Mouse (Mus musculus) Patski (cell line): ENCODE data around the gene Ren1. TPM values are rescaled to one million over a fixed set of nuclear protein-coding genes. Genes with fewer than 3 reads are reported as not detected.

Experiments
- ATAC-seq: fragments of 100-300 bp; one replicate; pipeline ENCODE4 v1.8.0; 2021
- CTCF ChIA-PET: fragments of 350-600 bp; sonication (Branson Sonifier 250); formaldehyde crosslinking; loops from one replicate; lab custom pipeline; 2022; ENCODE audit warnings: inconsistent platforms; lab: Charles Lee
- POLR2A ChIA-PET: fragments of 350-600 bp; sonication (Branson Sonifier 250); formaldehyde crosslinking; loops from one replicate; lab custom pipeline; 2022; ENCODE audit warnings: antibody characterized with exemption, inconsistent platforms; lab: Charles Lee
- DNase-seq: peaks from one replicate; pipeline ENCODE4 v3.0.0-alpha.2; 2011; ENCODE audit warnings: low read depth, low spot score
- H3K27me3 ChIP-seq: fragments of 371-371 bp; one replicate; pipeline ENCODE4 v1.5.1; 2021
- CTCF ChIP-seq: fragments of 100-300 bp; IDR thresholded peaks from one replicate; pipeline ENCODE4 v1.5.1; 2021
- in situ Hi-C: fragments of 300-500 bp; cut with MboI; formaldehyde crosslinking; loops from 3 replicates; pipeline ENCODE4 v1.11.1; 2018; ENCODE audit warnings: low pct_unique_long_range_greater_than_20kb, mixed read lengths
- polyA plus RNA-seq: library from polyadenylated mRNA; unstranded; gene quantifications from one replicate; pipeline ENCODE4 v1.2.3, GENCODE M21; 2021

Gene Ren1
- polyA plus RNA-seq, 1 experiment from 2014 or later: not detected

DNA sequence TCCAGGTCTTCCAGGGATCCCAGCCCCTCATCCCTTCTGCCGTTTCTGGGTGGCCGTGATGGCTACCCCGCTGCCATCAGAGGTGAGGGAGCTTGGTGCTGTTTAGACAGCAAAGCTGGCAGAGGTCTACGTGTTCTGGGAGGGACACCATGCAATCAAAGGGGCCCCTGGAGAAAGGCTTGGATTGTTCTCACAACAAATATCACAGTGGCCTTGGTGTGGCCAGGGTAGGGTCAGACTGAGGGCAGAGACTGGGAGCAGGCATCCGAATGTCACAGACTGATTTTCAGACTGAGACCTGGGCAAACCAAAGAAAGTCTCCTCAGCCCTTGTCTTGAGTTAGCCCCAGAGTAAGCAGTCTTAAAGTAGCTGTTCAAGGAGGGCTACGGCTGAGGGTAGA is 21.1 kb downstream of the Ren1 start:
- H3K27me3 ChIP-seq: peaks cover 21% of the 10 kb centered on the region
- POLR2A ChIA-PET: no interaction called here
- ATAC-seq: no peak
- DNase-seq: no peak
- CTCF ChIA-PET: interaction anchor here (0.7 to 1.7 kb wide), 3 partner anchors 9 to 18 kb away, joined by 3 to 5 read pairs (median 3); no protein-coding TSS in a partner anchor
- in situ Hi-C loops: no loop called here
- TF ChIP-seq CTCF: no peak

DNA sequence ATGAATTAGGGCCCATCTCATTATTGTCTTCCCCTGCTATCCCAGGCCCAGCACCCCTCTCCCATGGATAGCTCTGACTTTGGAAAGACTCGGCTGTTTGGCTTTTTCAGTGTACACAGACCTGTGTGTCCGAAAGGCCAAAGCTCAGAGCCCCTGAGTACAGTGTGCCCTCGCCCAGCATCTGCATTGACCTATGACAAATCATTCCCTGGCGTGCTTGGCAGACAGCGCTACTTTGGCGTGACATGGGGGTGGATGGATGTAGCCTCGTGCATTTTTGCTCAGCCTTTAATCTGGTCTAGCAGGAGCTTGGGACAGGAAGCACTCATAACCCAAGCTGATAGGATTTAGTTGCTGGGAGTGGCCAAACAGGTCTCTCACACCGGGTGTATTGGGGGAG is 21.8 kb downstream of the Ren1 start:
- CTCF ChIA-PET: interaction anchor here (1.3 kb wide), 1 partner anchor 8 kb away, joined by 3 read pairs; no protein-coding TSS in a partner anchor
- no peak for DNase-seq
- ATAC-seq: no peak
- TF ChIP-seq CTCF: no peak
- H3K27me3 ChIP-seq: peaks cover 21% of the 10 kb centered on the region
- in situ Hi-C loops: no loop called here
- POLR2A ChIA-PET: no interaction called here

DNA sequence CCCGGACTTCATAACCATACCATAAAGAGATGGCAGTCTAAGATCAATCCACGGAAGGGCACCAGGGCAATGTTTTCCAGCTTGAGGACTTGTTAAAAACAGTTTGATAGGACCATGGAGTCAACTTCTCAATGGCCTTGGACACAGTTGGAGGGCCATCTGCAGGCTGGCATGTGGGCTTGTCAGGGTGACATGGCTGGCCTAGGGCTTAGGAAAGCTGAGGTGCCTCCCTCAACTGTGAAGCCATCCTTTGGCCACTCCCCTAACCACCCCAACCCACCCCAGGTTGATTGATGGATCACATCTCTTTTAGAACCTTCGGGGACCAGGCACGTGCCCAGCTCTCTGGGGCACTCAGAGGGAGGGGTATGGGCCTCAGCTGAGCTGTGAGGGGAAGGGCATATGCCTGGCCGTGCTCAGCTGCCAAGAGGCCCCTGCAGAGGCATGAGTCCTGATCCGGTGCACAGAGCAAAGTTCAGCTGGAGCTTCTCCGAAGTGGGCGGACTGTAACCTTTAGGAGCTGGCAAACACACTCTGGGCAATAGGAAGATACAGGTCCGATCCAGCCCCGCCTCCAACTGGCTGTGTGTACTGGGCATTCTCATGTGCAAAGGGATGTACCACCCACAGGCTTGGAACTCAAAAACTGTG is 25.5 kb downstream of the Ren1 start:
- CTCF ChIA-PET: interaction anchor here (1.0 to 1.8 kb wide), 2 partner anchors 10 to 235 kb away, joined by 3 to 4 read pairs; no protein-coding TSS in a partner anchor
- DNase-seq: no peak
- TF ChIP-seq CTCF: no peak
- POLR2A ChIA-PET: no interaction called here
- ATAC-seq: peak; percentile 8
- peaks cover 8% of the 10 kb centered on the region for H3K27me3 ChIP-seq
- in situ Hi-C loops: loop anchor here (25.0 kb wide), 1 partner anchor 536 kb away; the partner anchor contains the start of genes Optc and Prelp

DNA sequence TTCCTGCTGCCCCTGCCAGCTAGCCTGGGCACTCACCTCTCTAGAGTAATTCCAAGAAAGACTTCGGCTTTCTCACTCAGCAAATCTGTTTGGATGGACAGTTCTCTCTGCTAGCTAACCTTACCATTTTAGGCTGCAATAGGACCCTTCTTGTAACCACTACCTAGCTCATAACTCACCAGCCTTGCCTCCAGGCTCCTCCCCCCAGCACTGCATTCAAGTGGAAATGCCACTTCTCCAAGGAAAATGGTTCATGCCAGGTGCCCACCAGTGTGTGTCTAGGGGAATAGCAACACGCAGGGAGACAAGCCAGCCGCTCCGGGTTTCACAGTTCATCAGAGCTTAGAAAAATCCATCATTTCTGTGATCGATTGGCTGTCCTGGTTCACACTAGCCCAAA is 27.2 kb downstream of the Ren1 start:
- in situ Hi-C loops: loop anchor here (25.0 kb wide), 1 partner anchor 535 kb away; the partner anchor contains the start of genes Optc and Prelp
- ATAC-seq: no peak
- ChIA-PET POLR2A (interaction anchor here (0.6 kb wide), 1 partner anchor 201 kb away, joined by 4 read pairs; no protein-coding TSS in a partner anchor), CTCF (interaction anchor here (1.1 to 1.4 kb wide), 3 partner anchors 9 to 236 kb away, joined by 3 read pairs; no protein-coding TSS in a partner anchor)
- H3K27me3 ChIP-seq: peaks cover 7% of the 10 kb centered on the region
- DNase-seq: no peak
- no peak for TF ChIP-seq CTCF

DNA sequence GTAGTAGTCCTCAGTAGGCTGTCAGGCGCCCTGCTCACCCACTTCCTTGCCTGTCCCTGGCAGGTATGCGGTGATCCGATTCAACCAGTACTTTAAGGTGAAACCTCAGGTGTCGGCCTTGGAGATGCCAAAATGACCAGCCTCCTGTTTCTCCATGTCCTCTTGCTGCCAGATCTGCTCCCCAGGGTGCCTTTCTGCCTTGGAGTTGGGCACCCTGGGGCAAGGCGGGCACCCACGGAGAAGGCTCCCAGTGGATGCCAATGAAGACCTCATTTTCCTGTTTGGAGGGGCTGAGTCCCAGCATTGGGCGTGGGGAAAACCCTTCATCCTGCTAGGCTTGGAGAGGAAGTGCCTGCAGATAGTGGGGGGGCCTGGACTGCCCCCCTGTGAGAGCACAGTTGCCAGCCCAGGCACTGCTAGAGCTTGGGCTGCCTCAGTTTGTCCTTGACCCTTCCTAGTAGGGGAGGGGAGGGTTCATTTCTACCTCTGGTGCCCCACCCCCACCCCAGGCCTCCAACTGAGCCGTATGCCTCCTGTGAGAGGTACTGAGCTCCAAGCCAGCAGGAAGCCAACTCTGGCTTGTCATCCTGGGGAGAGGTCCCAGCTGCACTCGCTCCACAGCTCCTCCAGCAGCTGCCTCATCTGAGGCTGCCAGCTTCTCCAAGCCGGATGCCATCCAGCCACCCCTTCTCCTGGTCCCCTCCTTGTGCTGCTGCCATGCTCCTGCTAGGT is 29.1 kb downstream of the Ren1 start:
- CTCF ChIA-PET: interaction anchor here (0.9 to 3.3 kb wide), 6 partner anchors 25 to 232 kb away, joined by 3 to 15 read pairs (median 4); partner anchors contain the start of gene Snrpe
- POLR2A ChIA-PET: interaction anchor here (0.6 to 0.7 kb wide), 2 partner anchors 229 to 1782 kb away, joined by 3 to 8 read pairs; no protein-coding TSS in a partner anchor
- in situ Hi-C loops: loop anchor here (25.0 kb wide), 1 partner anchor 533 kb away; the partner anchor contains the start of genes Optc and Prelp
- H3K27me3 ChIP-seq: no peaks in the 10 kb centered on the region
- TF ChIP-seq CTCF: no peak
- DNase-seq (no peak), ATAC-seq (no peak)

DNA sequence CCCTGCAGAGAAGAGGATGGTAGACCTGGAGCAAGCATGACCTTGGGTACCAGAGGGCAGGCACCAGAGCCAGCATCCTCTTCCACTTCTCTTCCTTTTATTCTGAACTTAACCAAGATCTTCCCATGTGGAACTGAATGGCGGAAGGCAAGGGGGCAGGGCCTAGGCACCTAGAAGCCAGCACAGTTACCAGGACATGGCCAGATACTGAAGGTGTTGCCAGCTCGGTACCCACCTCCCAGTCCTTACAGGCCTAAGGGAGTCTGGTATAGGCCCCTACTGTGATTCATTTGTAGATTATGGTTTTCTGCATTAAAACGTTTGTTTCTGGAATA is 29.6 kb downstream of the Ren1 start:
- in situ Hi-C loops: loop anchor here (5.0 to 25.0 kb wide), 4 partner anchors 227 to 665 kb away; partner anchors contain the start of genes Optc and Prelp
- H3K27me3 ChIP-seq: no peaks in the 10 kb centered on the region
- DNase-seq (no peak), ATAC-seq (no peak)
- CTCF ChIA-PET: interaction anchor here (0.7 to 3.3 kb wide), 9 partner anchors 8 to 231 kb away, joined by 3 to 15 read pairs (median 3); partner anchors contain the start of gene Snrpe
- TF ChIP-seq CTCF: no peak
- POLR2A ChIA-PET: interaction anchor here (0.6 kb wide), 1 partner anchor 33 kb away, joined by 4 read pairs; no protein-coding TSS in a partner anchor

DNA sequence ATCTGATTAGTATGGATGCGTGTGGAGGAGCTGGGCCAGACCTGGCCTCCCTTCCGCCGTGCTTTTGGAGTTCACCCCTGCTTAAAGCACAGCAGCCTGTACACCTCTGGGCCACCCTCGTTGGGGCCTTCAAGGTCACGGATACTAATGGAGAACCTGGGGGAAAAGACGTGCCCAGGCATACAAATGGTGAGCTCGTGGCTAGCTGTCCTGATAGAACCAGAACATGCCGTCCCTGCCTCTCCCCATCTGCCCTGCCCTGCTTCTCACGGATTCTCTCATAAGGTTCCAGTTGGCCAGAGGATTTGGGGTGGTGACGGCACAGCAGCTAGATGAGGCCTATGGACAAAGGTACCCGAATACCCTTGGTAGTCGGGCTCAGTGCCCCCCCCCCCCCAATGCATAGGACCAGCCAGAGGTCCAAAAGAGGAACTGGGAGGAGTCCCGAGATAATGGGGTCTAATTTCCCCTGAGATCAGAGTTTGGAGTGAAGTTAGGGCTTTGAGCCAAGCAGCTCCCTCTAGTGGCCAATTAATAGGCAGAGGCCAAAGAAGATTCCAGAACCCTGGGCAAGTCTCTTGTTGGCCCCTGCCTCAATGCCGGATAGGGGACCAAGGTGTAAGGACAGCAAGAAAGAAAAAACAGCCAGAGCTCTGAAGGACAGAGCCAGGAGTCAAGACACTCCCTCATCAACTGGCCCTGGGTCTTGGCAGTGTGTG is 30.2 kb downstream of the Ren1 start:
- POLR2A ChIA-PET: interaction anchor here (0.6 kb wide), 1 partner anchor 32 kb away, joined by 4 read pairs; no protein-coding TSS in a partner anchor
- CTCF ChIA-PET: interaction anchor here (0.7 to 3.3 kb wide), 17 partner anchors 9 to 234 kb away, joined by 3 to 15 read pairs (median 3); partner anchors contain the start of genes Etnk2, Ren1 and Snrpe

DNA sequence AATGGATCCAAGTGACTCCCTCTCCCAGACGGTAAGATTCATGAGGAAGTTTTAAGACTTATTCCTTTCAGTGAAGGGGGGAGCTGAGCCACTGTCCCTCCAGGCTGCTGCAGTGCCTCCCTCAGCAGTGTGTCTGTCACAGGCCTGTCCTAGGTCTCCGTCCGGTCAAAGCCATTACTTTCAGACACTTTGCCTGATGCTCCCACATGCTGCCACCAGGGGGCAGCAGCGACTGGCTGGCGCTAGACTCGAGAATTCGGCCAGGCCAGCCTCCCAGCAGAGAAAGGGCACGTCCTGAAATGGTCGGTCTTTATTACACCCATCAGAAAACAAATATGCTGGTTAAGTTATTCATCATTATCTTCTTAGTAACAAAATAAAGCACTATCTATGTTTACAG is 31.7 kb downstream of the Ren1 start:
- TF ChIP-seq CTCF: no peak
- in situ Hi-C loops: loop anchor here (5.0 to 25.0 kb wide), 4 partner anchors 225 to 663 kb away; partner anchors contain the start of genes Optc and Prelp
- no peaks in the 10 kb centered on the region for H3K27me3 ChIP-seq
- ATAC-seq: no peak
- ChIA-PET POLR2A (no interaction called here), CTCF (interaction anchor here (0.9 to 3.3 kb wide), 5 partner anchors 19 to 237 kb away, joined by 3 to 15 read pairs (median 3); partner anchors contain the start of genes Etnk2, Ren1 and Snrpe)
- DNase-seq: no peak

More for the DNA sequence above, 30.2 kb downstream of the Ren1 start:
- no peak for TF ChIP-seq CTCF
- DNase-seq (no peak), ATAC-seq (no peak)
- in situ Hi-C loops: loop anchor here (5.0 to 25.0 kb wide), 4 partner anchors 227 to 664 kb away; partner anchors contain the start of genes Optc and Prelp
- no peaks in the 10 kb centered on the region for H3K27me3 ChIP-seq

DNA sequence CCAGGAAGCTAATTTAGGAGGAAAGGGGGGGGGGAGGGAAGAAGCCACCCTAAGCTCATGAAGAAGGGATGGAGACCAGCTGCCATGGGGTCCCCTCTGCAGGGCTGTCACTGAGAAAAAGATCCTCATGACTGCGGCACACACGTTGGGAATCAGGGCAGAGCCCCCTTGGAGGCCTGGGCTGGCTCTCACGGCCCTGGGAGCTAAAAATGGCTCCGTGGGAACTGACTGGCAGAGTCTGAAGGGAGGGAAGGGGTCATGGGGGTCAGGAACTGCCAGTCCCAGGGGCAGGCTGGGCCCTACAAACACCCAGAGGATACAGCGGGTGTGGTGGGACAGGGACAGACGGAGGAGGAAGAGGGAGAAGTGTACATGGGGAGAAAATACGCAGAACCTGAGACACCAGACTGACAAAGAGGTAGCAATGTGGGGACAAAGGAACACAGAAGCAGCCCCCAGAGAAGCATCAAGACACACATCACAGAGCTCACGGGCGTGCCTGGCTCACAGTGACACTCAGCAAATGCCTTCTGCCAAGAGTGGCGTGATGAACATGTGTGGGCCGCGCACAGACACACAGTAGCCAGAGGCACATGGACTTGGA is 32.3 kb downstream of the Ren1 start:
- DNase-seq (no peak), ATAC-seq (no peak)
- in situ Hi-C loops: loop anchor here (5.0 to 25.0 kb wide), 4 partner anchors 225 to 662 kb away; partner anchors contain the start of genes Optc and Prelp
- POLR2A ChIA-PET: no interaction called here
- H3K27me3 ChIP-seq: no peaks in the 10 kb centered on the region
- CTCF ChIA-PET: interaction anchor here (0.7 to 3.3 kb wide), 4 partner anchors 11 to 236 kb away, joined by 3 to 15 read pairs (median 3); partner anchors contain the start of gene Snrpe
- TF ChIP-seq CTCF: no peak
